Mouse (Mus musculus) embryonic fibroblast, embryonic 13.5 days (primary cell): ENCODE results near the gene Mefv.

ENCODE experiments used
- CTCF ChIP-seq: IDR thresholded peaks from 2 replicates; pipeline ENCODE4 v1.5.1; 2011; ENCODE audit warnings: mild to moderate bottlenecking, control low read depth, low read length, moderate library complexity, borderline replicate concordance; ENCODE audit not compliant: insufficient read depth
- POLR2A ChIP-seq: IDR thresholded peaks from 2 replicates; pipeline ENCODE4 v1.6.1; 2011; ENCODE audit warnings: low read depth, mild to moderate bottlenecking, control low read depth, low read length, moderate library complexity

GRCm38 (mm10) chr16:3733198-3733732, 15.4 kb upstream of the Mefv start:
- TF ChIP-seq CTCF = no peak
- no peak for TF ChIP-seq POLR2A
